Comparison of ENCODE assay signal across 9 mouse cellular contexts in genomic region chr19:32637357-32638275, GRCm38 (mm10). TPM values are rescaled to one million over a fixed set of nuclear protein-coding genes. Genes with fewer than 3 reads are reported as not detected.
DNase-seq lines count a peak whose midpoint lies in the region; ATAC-seq and TF ChIP-seq lines count a peak whose summit lies in the region.
"Had no signal": no experiment of that assay in that cellular context is flagged by ENCODE, and none has a peak within 500 bp of the region (broad histone marks: within the 10 kb centered on the region; RNA-seq: fewer than 3 reads in every experiment).

No protein-coding gene starts in this region.

- H3K9ac ChIP-seq in liver, embryonic 12.5 days: no peak overlapping the region
- no peak overlapping the region for H3K9ac ChIP-seq in midbrain, postnatal 0 days (replicated peaks; ENCODE audit: low read length, poor library complexity, severe bottlenecking)
- H3K9ac ChIP-seq: lung, embryonic 15.5 days had no signal

- H3K4me3 ChIP-seq in heart, embryonic 10.5 days: peak overlapping the region; percentile 29
- H3K4me3 ChIP-seq in liver, embryonic 12.5 days: no peak overlapping the region
- no peak overlapping the region for H3K4me3 ChIP-seq in midbrain, postnatal 0 days (ENCODE audit: low read depth, low read length)
- H3K4me3 ChIP-seq: lung, embryonic 15.5 days had no signal

- H3K27me3 ChIP-seq in heart, embryonic 10.5 days (ENCODE audit: insufficient read depth, poor library complexity, severe bottlenecking): no peaks in the 10 kb centered on the region
- H3K27me3 ChIP-seq in liver, embryonic 12.5 days (replicated peaks): 0 out of 2 replicates have a peak, but pooled peaks cover 3% of the 10 kb centered on the region
- no peaks in the 10 kb centered on the region for H3K27me3 ChIP-seq in midbrain, postnatal 0 days (ENCODE audit: insufficient read depth, low read length)
- H3K27me3 ChIP-seq: lung, embryonic 15.5 days had no signal

- H3K27ac ChIP-seq in heart, embryonic 10.5 days: peak overlapping the region; percentile 7; the same call in 1 of the 2 replicates
- peak overlapping the region; percentile 63 for H3K27ac ChIP-seq in liver, embryonic 12.5 days
- H3K27ac ChIP-seq in midbrain, postnatal 0 days (ENCODE audit: low read depth, low read length): no peak overlapping the region
- H3K27ac ChIP-seq: lung, embryonic 15.5 days had no signal

- peaks cover 17% of the 10 kb centered on the region for H3K4me1 ChIP-seq in heart, embryonic 10.5 days
- H3K4me1 ChIP-seq in liver, embryonic 12.5 days: peaks cover 24% of the 10 kb centered on the region
- 0 out of 2 replicates have a peak, but pooled peaks cover 2% of the 10 kb centered on the region for H3K4me1 ChIP-seq in midbrain, postnatal 0 days (ENCODE audit: insufficient read depth, low read length)

- TF ChIP-seq CTCF in midbrain, postnatal 0 days (IDR thresholded peaks at IDR 0.05): no peak

- ATAC-seq in liver, embryonic 12.5 days: peak; percentile 62
- ATAC-seq in midbrain, postnatal 0 days (ENCODE audit: low FRiP score): no peak

- 50% methylated on average over 16 of the region's 16 CpGs for whole genome bisulfite sequencing in heart, embryonic 10.5 days
- 23% methylated on average over 16 of the region's 16 CpGs for WGBS in liver, embryonic 12.5 days (ENCODE audit: insufficient replicate concordance)
- WGBS in midbrain, postnatal 0 days: 49% methylated on average over 16 of the region's 16 CpGs

- DNase-seq in gastrocnemius, adult 18-20 months (ENCODE audit: low spot score): peak; percentile 20
- DNase-seq in gastrocnemius, postnatal 4 days (ENCODE audit: low spot score in 2 of 2): no peak
- DNase-seq in heart, embryonic 10.5 days (ENCODE audit: low spot score): no peak
- DNase-seq in midbrain, postnatal 0 days (ENCODE audit: low spot score): no peak
- DNase-seq in yolk sac, embryonic 10.5 days (ENCODE audit: low spot score): no peak
- DNase-seq in cerebellum, adult 9-10 months: no peak
- DNase-seq in ovary, postnatal 10 days (ENCODE audit: low spot score): no peak

- peak overlapping the region; percentile 40 for H3K4me2 ChIP-seq in liver, embryonic 12.5 days
- 0 out of 2 replicates have a peak overlapping the region, but pooled peaks have one; percentile 19 for H3K4me2 ChIP-seq in midbrain, postnatal 0 days (ENCODE audit: low read depth, low read length, poor library complexity, severe bottlenecking)
- H3K4me2 ChIP-seq: lung, embryonic 15.5 days had no signal

- H3K9me3 ChIP-seq in heart, embryonic 10.5 days: no peaks in the 10 kb centered on the region
- no peaks in the 10 kb centered on the region for H3K9me3 ChIP-seq in liver, embryonic 12.5 days (replicated peaks)
- H3K9me3 ChIP-seq in midbrain, postnatal 0 days (ENCODE audit: low read length): no peaks in the 10 kb centered on the region
- H3K9me3 ChIP-seq: lung, embryonic 15.5 days had no signal

- no peaks in the 10 kb centered on the region for H3K36me3 ChIP-seq in heart, embryonic 10.5 days
- H3K36me3 ChIP-seq in liver, embryonic 12.5 days: no peaks in the 10 kb centered on the region
- no peaks in the 10 kb centered on the region for H3K36me3 ChIP-seq in midbrain, postnatal 0 days (ENCODE audit: insufficient read depth, low read length)
- H3K36me3 ChIP-seq: lung, embryonic 15.5 days had no signal

RNA-seq across cellular contexts. Expression of gene Papss2, which starts 42.0 kb away (rescaled TPM):
- 1 to 10 TPM; 3.7 to 4.4 TPM for total RNA-seq in gastrocnemius, adult 18-20 months (2021)
- total RNA-seq in gastrocnemius, postnatal 4 days (2021): 10 to 100 TPM; 14.5 to 15.4 TPM
- polyA plus RNA-seq in heart, embryonic 10.5 days (2016; fragmentation: Nextera tagmentation; extraction: Ambion mirVana): 6.6 and 12.2 TPM in 2 replicates
- 2.0 and 3.1 TPM in 2 replicates for polyA plus RNA-seq in liver, embryonic 12.5 days (2016; fragmentation: Nextera tagmentation; extraction: Ambion mirVana)
- total RNA-seq in midbrain, postnatal 0 days (2014; rRNA removed): 5.9 TPM in 2 replicates
- 1.8 and 2.3 TPM in 2 replicates for polyA plus RNA-seq in midbrain, postnatal 0 days (2015; fragmentation: Nextera tagmentation; extraction: Ambion mirVana)
